Mouse (Mus musculus): ENCODE measurements around the gene Stum. TPM values are rescaled to one million over a fixed set of nuclear protein-coding genes. Genes with fewer than 3 reads are reported as not detected.
"Not testable (repeated sequence)": the region's sequence is repeated elsewhere in the genome, so short reads cannot be mapped to it uniquely, and the experiment has no call there.

Gene Stum
- polyA plus RNA-seq (2015; fragmentation: Nextera tagmentation; extraction: Ambion mirVana), result 21.8 and 23.5 TPM in 2 replicates

DNA sequence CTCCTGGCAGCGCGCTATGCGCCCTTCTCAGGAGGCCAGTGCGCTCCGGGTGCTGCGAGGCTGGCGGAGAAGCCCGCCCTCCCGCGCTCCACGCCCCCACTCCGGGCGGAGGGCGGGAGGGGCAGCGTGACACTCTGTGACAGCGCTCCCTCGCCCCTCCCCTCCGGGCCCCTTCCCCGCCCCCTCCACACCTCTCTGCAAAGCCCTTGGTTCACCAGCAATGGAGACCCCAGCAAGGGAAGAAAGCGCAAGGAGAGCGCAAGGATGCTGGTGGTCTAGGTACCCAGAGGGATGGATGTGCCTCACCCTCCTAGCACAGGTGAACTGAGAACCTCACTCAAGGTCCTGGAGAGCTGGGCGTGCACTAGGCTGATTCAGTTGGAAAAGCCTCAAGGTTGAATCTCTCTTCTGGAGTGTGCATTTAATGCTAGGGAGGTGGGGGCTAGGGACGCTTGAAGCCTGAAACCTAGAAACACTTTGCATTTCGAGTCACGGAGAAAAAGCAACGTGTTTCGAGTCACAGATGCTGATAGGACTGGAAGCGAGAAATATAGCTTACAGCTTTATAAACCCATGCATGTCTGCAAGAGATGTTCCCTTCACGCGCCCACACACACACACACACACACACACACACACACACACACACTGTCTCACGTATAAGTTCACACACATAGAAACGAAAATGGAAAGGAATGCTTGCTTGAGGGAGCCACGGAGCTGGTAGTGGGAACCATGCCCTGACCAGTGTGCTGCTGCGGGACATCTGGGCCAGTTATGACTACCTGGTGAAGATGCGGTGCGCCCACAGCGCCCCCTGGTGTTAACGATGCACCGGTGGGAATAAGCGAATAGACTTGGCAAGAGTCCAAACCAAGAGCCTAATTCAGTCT is at the start of gene Stum:
Gene Stum, minus strand, starts transcription at position 106 of the 893 bp plus-strand sequence.
- peak; percentile 87 for ATAC-seq (ENCODE audit: low FRiP score)
- Histone ChIP-seq H3K9me3 (replicated peaks) (no peaks in the 10 kb centered on the region), H3K27me3 (replicated peaks) (peaks cover 17% of the 10 kb centered on the region), H3K36me3 (no peaks in the 10 kb centered on the region), H3K4me1 (peaks cover 36% of the 10 kb centered on the region), H3K9ac (replicated peaks) (peak within 1 kb of the TSS; percentile 46), H3K27ac (replicated peaks) (peak within 1 kb of the TSS; percentile 79), H3K4me3 (replicated peaks) (peak within 1 kb of the TSS; percentile 57), H3K4me2 (peak within 1 kb of the TSS; percentile 65)
- 4% methylated on average over 30 of the region's 40 CpGs for WGBS

- Histone ChIP-seq H3K27ac (replicated peaks) (no peak overlapping the region), H3K4me2 (no peak overlapping the region), H3K9ac (replicated peaks) (no peak overlapping the region), H3K4me3 (replicated peaks) (no peak overlapping the region), H3K9me3 (replicated peaks) (no peaks in the 10 kb centered on the region), H3K27me3 (replicated peaks) (no peaks in the 10 kb centered on the region), H3K4me1 (0 out of 2 replicates have a peak, but pooled peaks cover 2% of the 10 kb centered on the region), H3K36me3 (no peaks in the 10 kb centered on the region)
- 94% methylated on average over 11 of the region's 11 CpGs for WGBS
- ATAC-seq (ENCODE audit: low FRiP score), result no peak
These were observed 49.4 kb upstream of the Stum start for GRCm38 (mm10) chr1:180532671-180533070.

DNA sequence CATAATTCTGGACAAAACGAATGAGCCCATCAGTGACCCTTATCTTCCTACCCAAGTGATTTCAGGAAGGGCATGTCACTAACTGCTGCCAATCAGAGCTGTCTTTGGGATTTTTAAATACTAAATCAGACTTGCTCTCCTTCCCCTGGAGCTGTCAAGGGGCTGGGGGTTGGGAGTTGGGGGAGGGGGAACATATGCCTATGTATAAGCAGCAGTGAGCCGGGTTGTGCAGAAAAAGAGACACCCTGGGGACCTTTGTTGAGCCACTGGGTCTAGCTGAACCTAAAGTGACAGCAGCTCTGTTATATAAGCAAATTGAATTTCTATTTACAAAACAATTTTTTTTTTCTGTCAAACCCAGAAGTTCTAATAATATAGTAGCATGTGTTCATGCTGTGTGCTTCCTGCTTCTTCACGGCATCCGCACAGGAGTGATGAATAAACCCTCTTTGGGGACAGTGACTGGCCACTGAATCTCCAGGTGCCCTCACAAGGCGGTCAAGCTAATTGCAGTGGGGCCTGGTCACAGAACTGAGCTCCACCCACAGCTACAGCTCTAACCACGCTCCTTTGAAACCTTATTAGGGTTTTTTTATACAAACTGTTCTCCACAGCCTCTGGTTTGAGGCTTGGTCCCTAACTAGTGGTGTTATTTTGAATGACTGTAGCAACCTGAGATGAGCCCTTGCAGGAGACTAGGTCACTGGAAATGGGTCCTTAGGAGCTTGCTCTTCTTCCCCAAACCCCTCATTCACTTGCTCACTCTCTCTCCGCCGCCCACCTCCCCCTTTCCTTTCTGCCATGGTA is 47.4 kb upstream of the Stum start:
- H3K9me3 ChIP-seq (replicated peaks), result no peaks in the 10 kb centered on the region
- no peaks in the 10 kb centered on the region for H3K27me3 ChIP-seq (replicated peaks)
- no peak overlapping the region for H3K9ac ChIP-seq (replicated peaks)
- 0 out of 2 replicates have a peak, but pooled peaks cover 2% of the 10 kb centered on the region for H3K4me1 ChIP-seq
- 61% methylated on average over 8 of the region's 8 CpGs for WGBS
- H3K4me3 ChIP-seq (replicated peaks), result no peak overlapping the region
- no peak for ATAC-seq (ENCODE audit: low FRiP score)
- no peak overlapping the region for H3K4me2 ChIP-seq
- H3K36me3 ChIP-seq, result no peaks in the 10 kb centered on the region
- no peak overlapping the region for H3K27ac ChIP-seq (replicated peaks)

GRCm38 (mm10) chr1:180529847-180530246 is 46.5 kb upstream of the Stum start:
- no peak for ATAC-seq (ENCODE audit: low FRiP score)
- Histone ChIP-seq H3K9me3 (replicated peaks) (no peaks in the 10 kb centered on the region), H3K36me3 (no peaks in the 10 kb centered on the region), H3K4me2 (no peak overlapping the region), H3K4me1 (0 out of 2 replicates have a peak, but pooled peaks cover 2% of the 10 kb centered on the region), H3K9ac (replicated peaks) (no peak overlapping the region), H3K4me3 (replicated peaks) (no peak overlapping the region), H3K27me3 (replicated peaks) (no peaks in the 10 kb centered on the region), H3K27ac (replicated peaks) (no peak overlapping the region)
- WGBS, result 92% methylated on average over 7 of the region's 7 CpGs

GRCm38 (mm10) chr1:180525301-180525700 is 42.0 kb upstream of the Stum start:
- H3K4me2 ChIP-seq, result no peak overlapping the region
- no peaks in the 10 kb centered on the region for H3K9me3 ChIP-seq (replicated peaks)
- 0 out of 2 replicates have a peak, but pooled peaks cover 4% of the 10 kb centered on the region for H3K4me1 ChIP-seq
- no peak for ATAC-seq (ENCODE audit: low FRiP score)
- H3K27ac ChIP-seq (replicated peaks), result no peak overlapping the region
- no peak overlapping the region for H3K4me3 ChIP-seq (replicated peaks)
- no peaks in the 10 kb centered on the region for H3K27me3 ChIP-seq (replicated peaks)
- no peak overlapping the region for H3K9ac ChIP-seq (replicated peaks)
- 80% methylated on average over 1 of the region's 1 CpGs for WGBS
- no peaks in the 10 kb centered on the region for H3K36me3 ChIP-seq

DNA sequence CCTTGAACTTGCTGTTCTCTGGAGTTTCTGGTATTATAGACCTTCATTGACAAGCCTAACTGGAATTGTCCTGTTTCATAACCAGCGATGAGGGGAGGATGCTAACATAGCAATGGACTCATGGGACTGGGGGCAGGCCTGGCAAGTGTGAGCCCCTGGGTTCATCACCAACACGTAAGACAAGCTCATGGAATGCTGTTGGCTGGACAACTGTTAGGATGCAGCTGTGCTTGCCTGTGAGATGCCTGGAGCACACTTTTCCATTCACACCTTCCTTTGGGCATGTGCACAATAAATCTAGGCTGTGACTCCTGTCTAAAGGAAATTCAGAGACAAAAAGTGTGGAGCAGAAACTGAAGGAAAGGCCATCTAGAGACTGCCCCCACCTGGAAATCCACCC is 40.0 kb upstream of the Stum start:
- ATAC-seq (ENCODE audit: low FRiP score), result no peak
- Histone ChIP-seq H3K4me1 (peaks cover 11% of the 10 kb centered on the region), H3K4me3 (replicated peaks) (no peak overlapping the region), H3K9ac (replicated peaks) (no peak overlapping the region), H3K27me3 (replicated peaks) (no peaks in the 10 kb centered on the region), H3K27ac (replicated peaks) (no peak overlapping the region), H3K4me2 (no peak overlapping the region), H3K9me3 (replicated peaks) (no peaks in the 10 kb centered on the region), H3K36me3 (no peaks in the 10 kb centered on the region)
- WGBS, result 89% methylated on average over 2 of the region's 2 CpGs

GRCm38 (mm10) chr1:180520190-180520589 is 36.9 kb upstream of the Stum start:
- no peaks in the 10 kb centered on the region for H3K27me3 ChIP-seq (replicated peaks)
- H3K9ac ChIP-seq (replicated peaks), result no peak overlapping the region
- no peak overlapping the region for H3K27ac ChIP-seq (replicated peaks)
- H3K4me1 ChIP-seq, result peaks cover 11% of the 10 kb centered on the region
- 24% methylated on average over 7 of the region's 7 CpGs for WGBS
- no peaks in the 10 kb centered on the region for H3K36me3 ChIP-seq
- no peaks in the 10 kb centered on the region for H3K9me3 ChIP-seq (replicated peaks)
- no peak for ATAC-seq (ENCODE audit: low FRiP score)
- H3K4me3 ChIP-seq (replicated peaks), result no peak overlapping the region
- no peak overlapping the region for H3K4me2 ChIP-seq

GRCm38 (mm10) chr1:180519520-180519919 is 36.2 kb upstream of the Stum start:
- H3K9me3 ChIP-seq (replicated peaks), result no peaks in the 10 kb centered on the region
- H3K36me3 ChIP-seq, result no peaks in the 10 kb centered on the region
- WGBS, result 92% methylated on average over 8 of the region's 8 CpGs

GRCm38 (mm10) chr1:180518899-180519298 is 35.6 kb upstream of the Stum start:
- not testable (repeated sequence) for ATAC-seq (ENCODE audit: low FRiP score); H3K27ac ChIP-seq (replicated peaks); H3K4me3 ChIP-seq (replicated peaks); H3K9me3 ChIP-seq (replicated peaks); H3K27me3 ChIP-seq (replicated peaks); H3K9ac ChIP-seq (replicated peaks); H3K36me3 ChIP-seq; H3K4me2 ChIP-seq
- WGBS, result 94% methylated on average over 7 of the region's 7 CpGs
- H3K4me1 ChIP-seq, result peaks cover 11% of the 10 kb centered on the region

More at GRCm38 (mm10) chr1:180519520-180519919, 36.2 kb upstream of the Stum start:
- Histone ChIP-seq H3K4me1 (peaks cover 11% of the 10 kb centered on the region), H3K27ac (replicated peaks) (no peak overlapping the region), H3K27me3 (replicated peaks) (no peaks in the 10 kb centered on the region), H3K9ac (replicated peaks) (no peak overlapping the region), H3K4me2 (no peak overlapping the region), H3K4me3 (replicated peaks) (no peak overlapping the region)
- no peak for ATAC-seq (ENCODE audit: low FRiP score)

DNA sequence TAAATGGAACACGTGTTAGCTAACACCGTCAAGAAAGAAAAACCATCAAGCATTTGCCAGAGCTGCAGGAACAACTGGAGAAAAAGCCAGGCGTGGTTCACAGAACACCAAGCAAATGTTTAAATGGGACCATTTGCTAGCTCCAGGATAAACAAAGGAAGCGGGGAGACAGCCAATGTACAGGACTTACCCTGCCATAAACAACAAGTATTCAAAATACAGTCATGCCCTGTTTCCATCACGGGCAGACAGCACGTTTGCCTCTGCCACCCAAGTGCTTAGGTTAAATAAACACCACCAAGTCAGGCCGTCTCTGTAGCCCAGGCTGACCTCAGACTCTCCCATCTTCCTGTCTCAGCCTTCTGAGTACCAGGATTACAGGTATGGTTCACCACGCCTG is 35.1 kb upstream of the Stum start:
- H3K27me3 ChIP-seq (replicated peaks), result no peaks in the 10 kb centered on the region
- H3K27ac ChIP-seq (replicated peaks), result no peak overlapping the region
- H3K36me3 ChIP-seq, result no peaks in the 10 kb centered on the region
- no peak overlapping the region for H3K9ac ChIP-seq (replicated peaks)
- no peaks in the 10 kb centered on the region for H3K9me3 ChIP-seq (replicated peaks)
- H3K4me2 ChIP-seq, result no peak overlapping the region
- no peak overlapping the region for H3K4me3 ChIP-seq (replicated peaks)
- H3K4me1 ChIP-seq, result peaks cover 11% of the 10 kb centered on the region
- 80% methylated on average over 8 of the region's 8 CpGs for WGBS
- no peak for ATAC-seq (ENCODE audit: low FRiP score)

- Histone ChIP-seq H3K9ac (replicated peaks) (no peak overlapping the region), H3K4me3 (replicated peaks) (no peak overlapping the region), H3K4me1 (peaks cover 11% of the 10 kb centered on the region), H3K4me2 (no peak overlapping the region), H3K9me3 (replicated peaks) (no peaks in the 10 kb centered on the region), H3K27me3 (replicated peaks) (no peaks in the 10 kb centered on the region), H3K36me3 (no peaks in the 10 kb centered on the region), H3K27ac (replicated peaks) (no peak overlapping the region)
- no peak for ATAC-seq (ENCODE audit: low FRiP score)
- 69% methylated on average over 10 of the region's 10 CpGs for WGBS
These were observed 34.2 kb upstream of the Stum start for GRCm38 (mm10) chr1:180517390-180518054.
